Mouse (Mus musculus): ENCODE measurements around the gene Gm9913.

GRCm38 (mm10) chr2:125459087-125459486 is 45.8 kb upstream of the Gm9913 start:
- TF ChIP-seq CTCF (IDR thresholded peaks at IDR 0.05; ENCODE audit: low read depth, low read length) (no peak), POLR2A (IDR thresholded peaks at IDR 0.05; ENCODE audit: insufficient read depth, low read length) (no peak), EP300 (IDR thresholded peaks at IDR 0.05; ENCODE audit: insufficient read depth, low read depth, low read length) (no peak)
